Mouse (Mus musculus): ENCODE data around the gene Ins2.

DNA sequence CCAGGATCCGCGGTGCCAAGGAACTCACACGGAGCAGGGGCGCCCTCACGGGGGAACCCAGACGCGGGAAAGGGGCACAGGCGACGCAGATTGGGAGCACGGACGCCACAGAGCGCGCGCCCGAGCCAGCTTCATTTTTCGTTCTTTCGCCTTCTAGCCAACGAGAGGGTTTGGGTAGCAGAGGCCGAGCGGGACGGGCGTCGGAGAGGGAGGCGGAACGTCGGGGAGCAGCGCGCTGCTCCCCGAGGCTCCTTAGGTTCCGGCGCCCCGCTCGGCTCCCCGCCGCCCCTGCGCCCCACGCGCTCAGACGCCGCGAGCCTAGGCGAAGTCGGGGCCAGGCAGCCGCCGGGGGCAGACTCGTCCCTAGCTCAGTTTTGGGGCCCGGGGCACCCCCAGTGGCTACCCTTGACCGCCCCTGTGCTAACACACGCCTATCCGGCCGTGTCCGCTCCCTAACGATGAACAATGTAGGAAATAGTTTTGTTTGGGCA lies 79.2 kb downstream of the Ins2 start:
- no peak for TF ChIP-seq POLR2A (IDR thresholded peaks at IDR 0.05; ENCODE audit: insufficient read depth, low read depth, low read length)
- no peak for TF ChIP-seq CTCF (IDR thresholded peaks at IDR 0.05; ENCODE audit: insufficient read depth, low read depth, low read length)

All from olfactory bulb, adult 2 months (tissue).